Mouse (Mus musculus): ENCODE data around the gene Gmip. TPM values are rescaled to one million over a fixed set of nuclear protein-coding genes. Genes with fewer than 3 reads are reported as not detected.

Gmip gene
- polyA plus RNA-seq, 1 experiment from 2014 or later: 27.7 TPM

DNA sequence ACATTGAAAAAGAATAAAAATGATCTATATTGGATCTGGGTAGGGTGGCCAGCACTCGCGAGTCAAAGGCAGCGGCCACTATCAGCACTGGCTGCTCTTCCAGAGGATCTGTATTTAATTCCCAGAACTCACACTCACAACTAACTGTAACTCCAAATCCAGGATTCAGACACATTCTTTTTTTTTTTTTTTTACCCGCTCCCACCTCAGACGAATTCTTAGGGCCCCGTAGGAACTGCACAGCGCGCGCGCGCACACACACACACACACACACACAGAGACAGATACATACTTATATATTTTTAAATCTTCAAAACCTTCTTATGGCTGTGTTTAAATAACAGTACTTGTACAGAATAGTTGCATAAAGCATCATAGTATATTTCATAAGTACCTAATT, 18.1 kb upstream of the Gmip start:
- no peak for DNase-seq (ENCODE audit: low spot score)
- H3K4me2 ChIP-seq (replicated peaks): peak overlapping the region; percentile 61
- H3K9me3 ChIP-seq (ENCODE audit: control insufficient read depth, low read length): no peaks in the 10 kb centered on the region
- peak overlapping the region; percentile 86 for H3K27ac ChIP-seq
- peak overlapping the region; percentile 98 for H3K9ac ChIP-seq
- WGBS: 37% methylated on average over 11 of the region's 11 CpGs
- H3K4me1 ChIP-seq (replicated peaks; ENCODE audit: control insufficient read depth, insufficient read depth, low read length): peaks cover 16% of the 10 kb centered on the region
- H3K27me3 ChIP-seq (ENCODE audit: control insufficient read depth, insufficient read depth, low read length): no peaks in the 10 kb centered on the region
- peaks cover 21% of the 10 kb centered on the region for H3K36me3 ChIP-seq (replicated peaks; ENCODE audit: control insufficient read depth, insufficient read depth)
- ATAC-seq (ENCODE audit: low FRiP score): no peak
- peak overlapping the region; percentile 97 for H3K4me3 ChIP-seq (replicated peaks; ENCODE audit: low read length)

GRCm38 (mm10) chr8:69790773-69791367, 17.6 kb upstream of the Gmip start, which contains the start of the genes Atp13a1 and Zfp866:
Gene Atp13a1, plus strand, starts transcription at chr8:69791163.
Gene Zfp866, minus strand, starts transcription at chr8:69791178.
- no peaks in the 10 kb centered on the region for H3K27me3 ChIP-seq (ENCODE audit: control insufficient read depth, insufficient read depth, low read length)
- ATAC-seq (ENCODE audit: low FRiP score): peak; percentile 96
- H3K36me3 ChIP-seq (replicated peaks; ENCODE audit: control insufficient read depth, insufficient read depth): peaks cover 26% of the 10 kb centered on the region
- no peaks in the 10 kb centered on the region for H3K9me3 ChIP-seq (ENCODE audit: control insufficient read depth, low read length)
- peak; percentile 91 for DNase-seq (ENCODE audit: low spot score)
- H3K4me3 ChIP-seq (replicated peaks; ENCODE audit: low read length): peak within 1 kb of the TSS; percentile 97
- peak within 1 kb of the TSS; percentile 86 for H3K27ac ChIP-seq
- WGBS: under 1% methylated on average over 38 of the region's 38 CpGs
- peaks cover 16% of the 10 kb centered on the region for H3K4me1 ChIP-seq (replicated peaks; ENCODE audit: control insufficient read depth, insufficient read depth, low read length)
- H3K9ac ChIP-seq: peak within 1 kb of the TSS; percentile 98
- H3K4me2 ChIP-seq (replicated peaks): peak within 1 kb of the TSS; percentile 61

DNA sequence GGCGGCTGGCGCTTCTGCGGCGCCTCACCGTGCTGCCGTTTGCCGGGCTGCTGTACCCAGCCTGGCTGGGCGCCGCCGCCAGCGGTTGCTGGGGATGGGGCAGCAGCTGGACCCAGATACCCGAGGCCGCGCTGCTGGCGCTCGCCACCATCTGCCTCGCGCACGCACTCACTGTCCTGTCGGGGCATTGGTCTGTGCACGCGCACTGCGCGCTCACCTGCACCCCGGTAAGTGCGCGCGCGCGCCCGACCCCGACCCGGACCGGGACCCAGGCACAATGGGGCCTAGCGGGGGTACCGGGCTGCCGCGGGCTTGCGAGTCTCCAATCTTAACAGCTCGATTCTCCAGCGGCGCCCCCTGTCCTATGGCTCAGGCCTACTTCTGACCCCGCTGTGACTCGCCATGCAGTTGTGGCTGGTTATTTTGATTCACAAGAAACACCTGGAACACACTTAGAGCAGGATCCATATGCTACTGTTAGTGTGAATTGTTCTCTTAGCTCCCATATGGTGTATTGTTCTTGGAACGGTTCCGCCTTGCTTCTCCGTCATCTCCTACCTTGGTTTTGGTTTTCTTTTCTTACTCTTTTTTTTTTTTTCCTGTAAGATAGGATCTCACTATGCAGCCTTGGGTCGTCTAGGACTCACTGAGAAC, 16.9 kb upstream of the Gmip start:
- peaks cover 33% of the 10 kb centered on the region for H3K36me3 ChIP-seq (replicated peaks; ENCODE audit: control insufficient read depth, insufficient read depth)
- ATAC-seq (ENCODE audit: low FRiP score): peak; percentile 78; the same call in 1 of the 2 replicates
- under 1% methylated on average over 48 of the region's 48 CpGs for WGBS

DNA sequence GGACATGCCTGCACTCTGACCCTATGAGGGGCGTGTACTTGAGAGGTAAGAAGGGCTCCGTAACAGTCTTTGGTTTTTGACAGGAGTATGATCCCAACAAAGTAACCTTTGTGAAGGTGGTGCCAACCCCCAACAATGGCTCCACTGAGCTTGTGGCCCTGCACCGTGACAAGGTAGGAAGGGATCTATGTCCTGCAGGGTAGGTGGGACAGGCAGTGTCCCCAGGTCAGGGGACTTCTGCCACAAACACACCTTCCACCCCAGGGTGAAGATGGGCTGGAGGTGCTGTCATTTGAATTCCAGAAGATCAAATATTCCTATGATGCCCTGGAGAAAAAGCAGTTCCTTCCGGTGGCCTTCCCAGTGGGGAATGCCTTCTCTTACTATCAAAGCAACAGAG, 14.8 kb upstream of the Gmip start:
- no peak overlapping the region for H3K9ac ChIP-seq
- H3K27ac ChIP-seq: no peak overlapping the region
- peaks cover 16% of the 10 kb centered on the region for H3K4me1 ChIP-seq (replicated peaks; ENCODE audit: control insufficient read depth, insufficient read depth, low read length)
- no peak for ATAC-seq (ENCODE audit: low FRiP score)
- no peaks in the 10 kb centered on the region for H3K9me3 ChIP-seq (ENCODE audit: control insufficient read depth, low read length)
- peaks cover 54% of the 10 kb centered on the region for H3K36me3 ChIP-seq (replicated peaks; ENCODE audit: control insufficient read depth, insufficient read depth)
- no peak overlapping the region for H3K4me2 ChIP-seq (replicated peaks)
- WGBS: 92% methylated on average over 4 of the region's 4 CpGs
- no peak for DNase-seq (ENCODE audit: low spot score)
- no peak overlapping the region for H3K4me3 ChIP-seq (replicated peaks; ENCODE audit: low read length)
- no peaks in the 10 kb centered on the region for H3K27me3 ChIP-seq (ENCODE audit: control insufficient read depth, insufficient read depth, low read length)

More for the DNA sequence above, 16.9 kb upstream of the Gmip start:
- DNase-seq (ENCODE audit: low spot score): no peak
- Histone ChIP-seq H3K9me3 (ENCODE audit: control insufficient read depth, low read length) (no peaks in the 10 kb centered on the region), H3K4me2 (replicated peaks) (peak overlapping the region; percentile 61), H3K4me1 (replicated peaks; ENCODE audit: control insufficient read depth, insufficient read depth, low read length) (peaks cover 16% of the 10 kb centered on the region), H3K9ac (peak overlapping the region; percentile 98), H3K27me3 (ENCODE audit: control insufficient read depth, insufficient read depth, low read length) (no peaks in the 10 kb centered on the region), H3K4me3 (replicated peaks; ENCODE audit: low read length) (peak overlapping the region; percentile 97), H3K27ac (peak overlapping the region; percentile 86)

DNA sequence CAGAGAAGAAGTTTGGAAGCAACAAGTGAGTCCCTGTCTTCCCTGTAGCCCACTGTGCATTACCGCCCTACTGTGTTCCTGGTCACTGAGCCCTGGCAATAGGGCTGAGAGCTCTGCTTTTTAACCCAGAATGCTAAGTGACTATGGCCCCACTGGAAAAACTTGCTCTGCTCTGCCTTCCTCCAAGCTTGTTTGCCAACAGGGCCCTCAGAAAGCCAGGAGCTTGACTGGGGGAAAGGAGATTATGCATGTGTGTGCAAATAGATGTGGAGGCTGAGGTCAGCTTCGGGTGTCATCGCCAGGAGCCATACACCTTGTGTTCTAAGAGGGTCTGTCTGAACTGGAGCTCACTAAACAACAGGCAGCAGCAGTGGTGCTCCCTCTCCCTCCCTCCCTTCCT, 14.4 kb upstream of the Gmip start:
- Histone ChIP-seq H3K4me1 (replicated peaks; ENCODE audit: control insufficient read depth, insufficient read depth, low read length) (peaks cover 16% of the 10 kb centered on the region), H3K36me3 (replicated peaks; ENCODE audit: control insufficient read depth, insufficient read depth) (peaks cover 58% of the 10 kb centered on the region), H3K27ac (no peak overlapping the region), H3K9me3 (ENCODE audit: control insufficient read depth, low read length) (no peaks in the 10 kb centered on the region), H3K27me3 (ENCODE audit: control insufficient read depth, insufficient read depth, low read length) (no peaks in the 10 kb centered on the region), H3K4me3 (replicated peaks; ENCODE audit: low read length) (no peak overlapping the region), H3K9ac (no peak overlapping the region), H3K4me2 (replicated peaks) (no peak overlapping the region)
- DNase-seq (ENCODE audit: low spot score) (no peak), ATAC-seq (ENCODE audit: low FRiP score) (no peak)
- WGBS: 95% methylated on average over 3 of the region's 3 CpGs

DNA sequence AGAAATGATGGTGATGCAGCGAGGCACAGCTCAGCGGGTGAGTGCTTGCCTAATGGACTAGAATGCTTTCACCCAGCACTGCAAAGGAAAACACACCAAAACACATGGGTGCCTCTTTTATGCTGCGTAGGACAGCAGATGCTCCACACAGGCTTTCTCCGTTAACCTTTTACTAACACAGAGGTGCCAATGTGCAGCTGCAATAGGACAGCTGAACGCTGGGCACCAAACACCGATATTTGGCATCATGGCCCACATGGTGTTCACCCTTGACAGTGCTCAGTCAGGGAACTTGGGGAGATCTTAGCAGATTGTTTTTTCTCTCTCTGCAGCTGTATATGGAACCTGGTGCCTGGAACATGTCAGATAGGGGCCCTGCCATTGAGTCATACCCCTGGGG, 13.6 kb upstream of the Gmip start:
- WGBS: 92% methylated on average over 6 of the region's 6 CpGs

GRCm38 (mm10) chr8:69796721-69797345, 11.6 kb upstream of the Gmip start:
- Histone ChIP-seq H3K4me3 (replicated peaks; ENCODE audit: low read length) (no peak overlapping the region), H3K9ac (no peak overlapping the region), H3K27ac (no peak overlapping the region), H3K4me1 (replicated peaks; ENCODE audit: control insufficient read depth, insufficient read depth, low read length) (peaks cover 11% of the 10 kb centered on the region), H3K4me2 (replicated peaks) (no peak overlapping the region), H3K9me3 (ENCODE audit: control insufficient read depth, low read length) (no peaks in the 10 kb centered on the region), H3K27me3 (ENCODE audit: control insufficient read depth, insufficient read depth, low read length) (no peaks in the 10 kb centered on the region), H3K36me3 (replicated peaks; ENCODE audit: control insufficient read depth, insufficient read depth) (peaks cover 83% of the 10 kb centered on the region)
- ATAC-seq (ENCODE audit: low FRiP score) (no peak), DNase-seq (ENCODE audit: low spot score) (no peak)
- WGBS: 95% methylated on average over 16 of the region's 16 CpGs

More for the DNA sequence above, 13.6 kb upstream of the Gmip start:
- no peak for DNase-seq (ENCODE audit: low spot score)
- no peak for ATAC-seq (ENCODE audit: low FRiP score)
- no peak overlapping the region for H3K4me2 ChIP-seq (replicated peaks)
- no peak overlapping the region for H3K27ac ChIP-seq
- no peak overlapping the region for H3K4me3 ChIP-seq (replicated peaks; ENCODE audit: low read length)
- H3K9me3 ChIP-seq (ENCODE audit: control insufficient read depth, low read length): no peaks in the 10 kb centered on the region
- peaks cover 66% of the 10 kb centered on the region for H3K36me3 ChIP-seq (replicated peaks; ENCODE audit: control insufficient read depth, insufficient read depth)
- H3K4me1 ChIP-seq (replicated peaks; ENCODE audit: control insufficient read depth, insufficient read depth, low read length): peaks cover 16% of the 10 kb centered on the region
- H3K27me3 ChIP-seq (ENCODE audit: control insufficient read depth, insufficient read depth, low read length): no peaks in the 10 kb centered on the region
- no peak overlapping the region for H3K9ac ChIP-seq

- ATAC-seq (ENCODE audit: low FRiP score) (no peak), DNase-seq (ENCODE audit: low spot score) (no peak)
- 95% methylated on average over 10 of the region's 10 CpGs for WGBS
- Histone ChIP-seq H3K27ac (no peak overlapping the region), H3K4me3 (replicated peaks; ENCODE audit: low read length) (no peak overlapping the region), H3K9ac (no peak overlapping the region), H3K4me1 (replicated peaks; ENCODE audit: control insufficient read depth, insufficient read depth, low read length) (peaks cover 2% of the 10 kb centered on the region; the same call in 1 of the 2 replicates), H3K9me3 (ENCODE audit: control insufficient read depth, low read length) (no peaks in the 10 kb centered on the region), H3K36me3 (replicated peaks; ENCODE audit: control insufficient read depth, insufficient read depth) (peaks cover 91% of the 10 kb centered on the region), H3K27me3 (ENCODE audit: control insufficient read depth, insufficient read depth, low read length) (no peaks in the 10 kb centered on the region), H3K4me2 (replicated peaks) (no peak overlapping the region)
Measured at GRCm38 (mm10) chr8:69797661-69798060, 10.8 kb upstream of the Gmip start.

GRCm38 (mm10) chr8:69799261-69799660, 9.2 kb upstream of the Gmip start:
- Histone ChIP-seq H3K9ac (no peak overlapping the region), H3K36me3 (replicated peaks; ENCODE audit: control insufficient read depth, insufficient read depth) (peaks cover 98% of the 10 kb centered on the region), H3K27ac (no peak overlapping the region), H3K4me1 (replicated peaks; ENCODE audit: control insufficient read depth, insufficient read depth, low read length) (no peaks in the 10 kb centered on the region), H3K4me2 (replicated peaks) (no peak overlapping the region), H3K27me3 (ENCODE audit: control insufficient read depth, insufficient read depth, low read length) (no peaks in the 10 kb centered on the region), H3K4me3 (replicated peaks; ENCODE audit: low read length) (no peak overlapping the region), H3K9me3 (ENCODE audit: control insufficient read depth, low read length) (no peaks in the 10 kb centered on the region)
- DNase-seq (ENCODE audit: low spot score): no peak
- ATAC-seq (ENCODE audit: low FRiP score): no peak
- WGBS: 92% methylated on average over 8 of the region's 8 CpGs
